Mouse (Mus musculus): Measurements from ENCODE around the gene Arl15.

Gene Arl15

DNA sequence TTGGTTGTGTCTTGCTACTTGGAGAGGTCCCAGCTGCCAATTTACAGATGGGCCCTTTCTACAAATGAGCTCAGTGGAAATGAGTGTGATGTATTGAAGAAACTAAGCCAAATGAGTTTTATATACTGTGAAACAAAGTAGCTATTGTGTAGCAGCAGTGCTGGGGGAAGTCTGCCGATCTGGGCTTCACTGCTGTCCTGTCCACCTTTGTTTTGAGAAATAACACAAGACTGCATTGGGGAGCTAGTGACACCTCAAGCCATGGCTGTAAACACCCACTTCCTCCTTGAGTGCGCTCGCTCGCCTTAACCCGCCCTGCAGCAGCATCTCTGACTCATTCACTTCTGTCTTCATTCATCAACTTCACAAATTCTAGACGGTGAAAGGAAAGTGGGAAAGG lies 189.3 kb downstream of the Arl15 start:
- DNase-seq (ENCODE audit: extremely low spot score, low spot score) = no peak

DNA sequence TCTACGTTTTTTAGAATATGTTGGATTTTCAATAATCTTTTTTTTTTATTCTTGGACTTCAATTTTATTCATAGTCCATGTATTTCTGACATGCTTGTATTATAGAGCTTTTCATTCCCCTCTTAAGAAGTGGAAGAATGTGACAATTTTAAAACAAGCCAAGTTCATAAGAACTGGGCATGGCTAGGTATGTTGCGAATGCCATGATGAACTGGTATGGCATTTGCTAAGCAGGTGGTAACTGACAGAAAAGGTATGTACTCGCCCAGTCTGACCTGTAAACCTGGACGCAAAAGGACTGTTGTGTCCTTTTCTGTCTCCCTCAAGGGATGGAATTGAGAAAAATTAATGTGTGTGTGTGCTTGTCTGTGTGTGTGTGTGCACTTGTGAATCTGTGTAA lies 190.2 kb downstream of the Arl15 start:
- no peak for DNase-seq (ENCODE audit: extremely low spot score, low spot score)

DNA sequence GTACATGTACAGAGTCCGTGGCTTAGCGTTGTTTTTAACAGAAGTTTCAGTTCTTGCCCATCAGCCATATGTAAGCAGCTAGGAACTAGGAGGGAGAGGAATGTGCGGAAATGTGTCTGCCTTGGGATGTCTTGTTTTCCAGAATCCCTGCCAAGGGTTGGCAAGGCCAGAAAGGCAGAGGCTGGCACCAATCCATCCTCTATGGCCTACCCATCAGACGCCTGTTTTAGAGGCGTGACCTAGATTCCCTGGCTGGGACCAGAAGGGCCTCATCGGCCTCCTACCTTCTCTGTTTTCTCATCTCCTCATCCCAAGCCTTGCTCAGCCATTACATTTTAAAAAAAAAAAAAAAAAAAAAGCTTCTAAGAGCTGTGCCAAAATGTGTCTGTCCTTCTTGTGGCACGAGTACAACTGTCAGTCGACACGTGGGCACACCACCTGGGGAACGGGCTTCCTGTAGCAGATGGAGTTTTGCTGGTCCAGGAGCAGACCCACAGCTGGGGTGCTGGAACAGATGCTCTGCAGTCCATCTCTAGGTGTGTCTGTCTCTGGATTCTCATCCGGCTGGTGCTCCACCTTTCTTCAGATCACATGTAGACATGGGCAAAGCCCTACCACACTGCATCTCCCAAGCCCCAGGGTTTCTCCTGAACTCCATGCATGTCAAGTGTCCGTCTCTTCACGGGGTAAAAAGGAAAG lies 192.7 kb downstream of the Arl15 start:
- no peak for DNase-seq (ENCODE audit: extremely low spot score, low spot score)

DNA sequence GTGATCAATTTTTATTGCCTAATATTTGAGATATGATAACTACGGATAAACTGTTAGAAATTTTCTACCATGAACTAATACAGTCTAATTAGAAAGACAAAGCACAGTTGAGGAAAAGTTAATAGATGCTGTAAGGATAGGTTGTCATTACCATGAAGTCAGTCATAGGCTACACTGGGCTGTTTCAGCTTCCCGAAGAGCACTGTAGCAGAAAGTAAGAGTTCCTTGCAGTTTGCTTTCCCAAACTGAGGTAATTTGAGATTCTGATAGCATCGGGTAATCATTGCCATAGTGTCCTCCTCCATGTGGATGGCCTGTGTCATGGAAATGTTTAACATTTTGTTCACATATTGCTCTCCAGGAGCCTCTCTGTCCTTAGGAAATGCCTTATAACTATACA lies 195.9 kb downstream of the Arl15 start:
- DNase-seq (ENCODE audit: extremely low spot score, low spot score) = no peak

DNA sequence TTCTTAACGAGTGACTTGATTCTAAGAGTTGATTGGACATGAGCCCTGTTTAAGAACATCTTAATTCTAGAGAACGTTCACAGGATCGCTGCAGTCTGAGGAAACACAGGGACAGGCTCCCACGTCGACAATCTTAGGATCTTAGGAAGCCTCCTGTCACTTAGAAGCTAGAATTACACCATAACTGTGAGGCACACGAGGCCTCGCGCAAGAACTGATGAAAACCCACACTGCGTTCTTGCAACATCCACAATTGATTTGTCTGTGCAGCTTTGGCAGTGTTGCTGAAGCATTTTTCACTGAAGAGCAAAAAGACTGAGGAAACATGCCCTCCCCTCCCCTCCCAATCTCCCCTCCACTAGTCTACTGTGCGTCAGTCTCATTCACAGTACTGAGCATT lies 196.4 kb downstream of the Arl15 start:
- no peak for DNase-seq (ENCODE audit: extremely low spot score, low spot score)

DNA sequence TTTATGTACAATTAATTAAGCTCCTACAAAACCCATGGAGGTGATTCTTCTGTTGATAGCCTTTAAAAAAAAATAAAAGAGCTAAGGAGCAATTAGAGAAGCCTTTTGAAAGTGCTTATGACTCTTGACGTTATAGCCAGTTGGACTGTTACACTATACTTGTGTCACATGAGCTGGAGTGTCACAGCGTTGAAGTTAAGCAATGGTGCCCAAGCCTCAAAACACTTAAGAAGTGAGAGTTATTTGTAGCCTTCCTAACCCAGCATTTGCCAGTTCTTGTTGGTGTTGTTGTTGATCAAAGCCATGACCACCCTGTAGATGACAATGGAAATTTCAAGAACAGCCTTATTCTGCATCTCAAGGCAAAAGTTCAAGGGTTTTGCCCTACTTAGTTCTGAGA lies 198.8 kb downstream of the Arl15 start:
- no peak for DNase-seq (ENCODE audit: extremely low spot score, low spot score)

DNA sequence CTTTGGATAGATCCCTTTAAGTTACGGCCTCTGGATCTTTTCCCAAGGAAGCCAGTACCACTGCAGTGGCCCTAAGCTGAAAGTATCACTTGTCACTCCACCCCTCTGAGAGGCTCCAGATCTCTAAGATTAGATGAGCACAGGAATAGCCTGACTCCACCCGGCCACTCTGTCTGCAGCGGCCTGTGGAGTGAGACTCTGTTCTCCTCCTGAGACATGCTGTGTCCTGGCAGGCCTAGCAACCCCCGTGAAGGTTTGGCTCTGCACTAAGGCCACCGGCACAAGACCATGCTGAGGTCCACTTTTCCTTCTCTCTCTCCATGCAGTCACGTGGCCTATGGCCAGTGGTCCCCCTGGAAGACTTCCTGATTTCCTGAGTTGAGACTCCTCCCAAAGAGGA lies 200.3 kb downstream of the Arl15 start:
- DNase-seq (ENCODE audit: extremely low spot score, low spot score) = no peak

DNA sequence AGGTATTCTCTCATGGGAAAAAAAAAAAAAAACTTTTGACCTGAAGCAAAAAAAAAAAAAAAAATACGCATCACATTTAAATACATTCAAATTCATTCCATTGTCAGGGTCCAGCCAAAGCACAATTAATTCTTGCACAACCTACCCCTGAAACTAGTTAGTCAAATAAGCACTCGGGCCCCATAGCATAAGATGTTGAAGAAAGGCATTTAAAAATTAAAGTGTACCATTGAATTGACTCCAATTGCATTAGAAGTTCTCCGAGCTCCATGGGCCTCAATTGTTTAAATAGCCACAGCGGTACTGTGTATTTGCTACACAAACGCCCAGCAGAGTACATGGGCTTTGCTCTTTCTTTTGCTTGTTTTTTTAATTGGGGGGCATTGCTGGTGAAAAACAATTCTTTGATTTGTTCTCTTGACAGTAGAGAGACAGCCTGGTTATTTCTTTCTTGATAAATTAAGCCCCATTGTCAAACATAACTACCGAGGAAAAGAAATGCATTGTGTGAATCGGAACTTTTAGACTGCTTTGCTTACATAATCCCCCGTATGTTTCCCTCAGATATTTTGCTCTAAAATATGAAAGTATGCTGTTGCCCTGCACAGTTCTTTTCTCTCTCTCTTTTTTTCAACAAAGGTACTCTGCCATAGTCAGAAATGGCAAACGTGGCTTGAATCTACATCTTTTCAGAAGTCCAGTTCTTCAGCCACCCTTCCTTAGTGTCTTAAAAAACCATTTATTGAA lies 201.4 kb downstream of the Arl15 start:
- DNase-seq (ENCODE audit: extremely low spot score, low spot score) = no peak

DNA sequence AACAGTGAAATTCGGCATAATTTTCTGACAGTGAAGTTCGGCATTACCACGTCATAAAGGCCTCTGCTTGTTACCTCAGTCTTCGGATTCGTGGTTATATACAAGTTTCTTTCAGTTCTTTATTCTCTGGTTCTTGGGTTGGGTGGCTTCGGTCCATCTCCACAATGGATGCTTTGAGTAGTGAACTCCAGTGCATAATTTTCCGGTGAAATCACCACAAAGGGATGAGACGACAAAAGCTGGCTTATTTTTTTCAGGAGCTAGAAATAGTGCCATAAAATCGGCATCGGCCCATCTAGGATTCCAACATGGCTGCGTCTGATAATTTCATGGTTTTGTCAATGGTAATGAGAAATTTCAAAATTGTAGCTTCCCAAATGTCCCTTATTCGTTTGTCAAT lies 204.5 kb downstream of the Arl15 start:
- DNase-seq (ENCODE audit: extremely low spot score, low spot score) = no peak

DNA sequence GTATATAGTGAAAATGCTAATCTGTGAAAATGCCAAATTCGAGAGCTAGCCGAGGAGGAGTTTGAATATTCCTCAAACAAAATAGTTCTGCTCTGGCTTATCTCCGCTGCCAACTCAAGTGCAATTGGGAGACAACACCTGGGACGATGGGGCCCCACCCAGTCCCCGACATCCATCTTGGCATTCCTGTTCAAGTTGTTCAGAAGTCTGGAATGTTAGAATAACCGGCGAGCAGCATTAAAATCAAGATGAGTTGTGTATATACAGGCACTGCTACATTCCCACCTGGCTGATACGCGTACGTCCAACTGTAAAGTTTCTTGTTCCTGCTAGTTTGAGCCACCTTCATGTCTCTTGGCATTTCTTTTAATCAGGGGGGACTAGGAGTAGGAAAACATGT lies 209.2 kb downstream of the Arl15 start:
- DNase-seq (ENCODE audit: extremely low spot score, low spot score) = no peak

DNA sequence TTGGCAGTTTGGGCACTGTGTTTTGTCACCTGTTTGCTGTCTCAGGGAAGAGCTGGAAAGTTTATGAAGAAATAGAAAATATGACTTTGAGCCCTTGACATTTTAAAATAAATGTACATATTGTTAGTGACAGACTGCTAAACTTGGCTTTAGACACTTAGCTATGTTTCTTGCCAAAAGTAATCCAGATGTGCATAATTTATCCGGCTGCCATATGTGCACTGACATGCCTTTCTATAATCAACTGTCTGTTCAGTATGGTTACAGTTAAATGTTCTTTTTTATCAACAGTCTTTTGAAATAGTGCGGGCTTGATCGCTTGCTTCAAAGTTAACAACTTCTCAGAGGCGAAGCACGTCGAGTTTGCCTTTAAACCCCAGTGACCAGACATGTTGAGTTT lies 209.9 kb downstream of the Arl15 start:
- DNase-seq (ENCODE audit: extremely low spot score, low spot score) = no peak

DNA sequence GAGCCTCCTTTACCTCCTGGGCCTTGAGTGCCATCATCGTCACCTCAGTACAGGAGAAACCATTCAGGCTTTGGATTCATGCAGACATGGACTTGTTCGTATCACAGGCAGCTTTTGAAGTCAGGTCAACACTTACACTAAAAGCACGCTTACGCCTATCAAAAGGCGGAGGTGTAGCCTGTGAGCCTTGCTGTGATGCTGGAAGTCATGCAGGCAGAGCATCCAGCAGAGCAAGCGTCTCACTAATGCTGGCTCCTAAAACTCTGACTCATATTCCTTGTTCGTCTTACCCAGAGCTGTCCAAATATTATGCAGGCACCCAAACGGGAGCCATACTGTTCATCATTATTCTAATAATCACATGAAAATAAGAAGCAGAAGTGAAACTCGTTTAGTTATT lies 215.5 kb downstream of the Arl15 start:
- DNase-seq (ENCODE audit: extremely low spot score, low spot score) = no peak

DNA sequence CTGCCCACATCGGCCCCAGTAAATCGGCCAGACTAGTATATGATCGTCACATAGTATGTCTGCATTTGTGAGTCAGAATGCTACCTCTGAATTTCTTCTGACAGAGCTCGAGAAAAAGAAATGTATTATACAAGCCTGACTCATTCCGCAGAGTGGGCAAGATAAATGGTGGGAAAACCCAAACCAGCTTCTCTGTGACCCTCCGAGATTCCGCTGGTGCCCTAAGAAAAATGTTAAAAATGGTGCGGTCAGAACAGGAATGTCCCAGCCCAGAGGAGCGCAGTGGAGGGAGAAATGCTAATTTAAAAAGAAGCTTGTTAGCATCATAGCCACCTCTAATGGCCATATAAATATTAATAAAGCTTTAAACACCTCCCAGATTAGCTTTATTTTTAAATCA lies 216.2 kb downstream of the Arl15 start:
- no peak for DNase-seq (ENCODE audit: extremely low spot score, low spot score)

DNA sequence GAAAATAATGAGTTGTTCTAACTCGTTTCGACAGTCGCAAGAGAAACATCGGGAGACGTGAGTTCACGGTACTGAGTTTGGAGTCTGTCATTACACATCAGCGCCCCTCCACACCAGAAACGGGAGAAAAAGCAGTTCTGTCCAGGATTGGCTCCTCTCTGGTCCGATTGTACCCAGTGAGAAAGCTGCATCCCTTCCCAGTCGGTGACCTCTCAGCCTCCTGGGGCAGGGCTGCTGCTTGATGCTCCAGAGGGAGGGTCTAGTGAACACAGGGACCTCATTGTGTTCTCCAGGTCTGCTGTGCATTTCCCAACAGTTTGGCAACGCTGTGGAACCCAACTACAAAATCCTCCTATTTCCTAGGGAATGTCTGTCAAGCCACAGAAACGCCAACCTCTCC lies 216.7 kb downstream of the Arl15 start:
- peak; percentile 24 for DNase-seq (ENCODE audit: extremely low spot score, low spot score)

DNA sequence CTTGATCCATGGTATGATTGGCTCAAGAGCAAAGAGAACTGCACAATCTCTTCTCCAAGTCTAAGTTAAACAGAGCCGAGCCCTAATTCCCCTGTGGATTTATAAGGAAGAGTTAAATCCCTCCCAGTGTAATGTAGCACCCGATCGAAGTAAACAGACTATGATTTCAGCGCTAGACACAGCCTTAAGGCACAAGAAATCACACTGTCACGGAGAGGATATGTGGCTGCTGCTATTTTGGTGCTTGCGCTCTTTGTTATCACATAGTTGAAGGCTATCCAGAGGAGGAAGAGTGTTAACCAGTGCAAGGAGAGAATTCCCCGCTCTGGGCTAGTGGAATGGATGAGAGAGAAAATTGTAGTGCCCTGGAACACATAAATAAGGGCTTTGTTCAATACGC lies 223.6 kb downstream of the Arl15 start:
- no peak for DNase-seq (ENCODE audit: extremely low spot score, low spot score)

DNA sequence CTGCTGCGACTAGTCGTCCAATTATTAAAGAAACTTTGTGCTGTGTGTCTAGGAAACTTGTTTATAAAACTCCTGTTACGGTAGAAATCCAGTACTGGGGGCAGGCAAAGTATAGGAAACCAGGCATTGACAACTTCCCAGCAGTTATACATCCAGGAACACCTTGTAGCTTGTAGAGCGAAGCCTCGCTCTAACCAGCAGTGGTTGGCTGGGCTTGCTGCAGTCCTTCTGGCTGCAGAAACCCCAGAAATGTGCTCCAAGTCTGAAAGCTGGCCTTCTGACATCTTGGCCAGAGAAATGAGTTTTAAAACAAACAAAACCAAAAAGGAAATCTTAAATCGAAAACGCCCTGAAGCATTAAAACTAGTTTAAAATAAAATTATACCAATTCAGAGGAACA lies 229.2 kb downstream of the Arl15 start:
- DNase-seq (ENCODE audit: extremely low spot score, low spot score) = no peak

DNA sequence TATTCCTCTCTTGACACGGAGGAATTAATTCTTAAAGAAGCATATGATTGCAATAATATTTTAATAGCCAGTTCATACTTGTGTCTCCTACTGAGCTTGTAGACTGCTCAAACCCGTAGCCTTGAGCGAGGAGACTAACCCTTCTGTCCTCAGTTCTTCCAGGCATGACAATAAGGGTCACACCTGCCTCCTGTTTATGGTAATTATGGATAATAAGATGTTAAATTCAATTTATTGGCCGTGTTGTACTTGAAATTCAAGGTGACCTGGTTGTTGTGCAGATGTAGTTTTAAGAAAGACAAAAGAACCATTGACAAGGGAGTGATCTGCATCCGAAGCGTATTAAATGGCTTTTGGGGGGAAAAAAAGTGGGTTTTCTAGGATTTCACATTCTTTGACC lies 232.0 kb downstream of the Arl15 start:
- no peak for DNase-seq (ENCODE audit: extremely low spot score, low spot score)

DNA sequence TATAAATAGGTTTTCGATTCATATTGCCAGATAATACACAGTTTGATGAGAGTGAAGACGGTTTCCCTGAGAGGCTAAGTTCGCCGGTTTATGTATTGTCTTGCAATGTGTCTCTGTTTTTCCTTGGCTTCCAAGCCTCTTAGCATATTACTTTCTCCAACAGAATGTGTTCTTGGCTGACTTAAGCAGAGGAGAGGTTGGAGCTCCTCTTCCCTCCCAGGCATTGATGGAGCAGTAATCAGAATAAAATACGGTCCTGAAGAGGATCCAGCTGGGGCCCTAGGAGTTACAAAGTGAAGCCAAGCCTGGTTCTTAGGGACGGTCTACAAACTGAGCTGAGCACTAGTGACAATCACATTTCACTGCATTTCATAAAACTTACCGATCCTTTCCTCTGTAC lies 232.4 kb downstream of the Arl15 start:
- no peak for DNase-seq (ENCODE audit: extremely low spot score, low spot score)

DNA sequence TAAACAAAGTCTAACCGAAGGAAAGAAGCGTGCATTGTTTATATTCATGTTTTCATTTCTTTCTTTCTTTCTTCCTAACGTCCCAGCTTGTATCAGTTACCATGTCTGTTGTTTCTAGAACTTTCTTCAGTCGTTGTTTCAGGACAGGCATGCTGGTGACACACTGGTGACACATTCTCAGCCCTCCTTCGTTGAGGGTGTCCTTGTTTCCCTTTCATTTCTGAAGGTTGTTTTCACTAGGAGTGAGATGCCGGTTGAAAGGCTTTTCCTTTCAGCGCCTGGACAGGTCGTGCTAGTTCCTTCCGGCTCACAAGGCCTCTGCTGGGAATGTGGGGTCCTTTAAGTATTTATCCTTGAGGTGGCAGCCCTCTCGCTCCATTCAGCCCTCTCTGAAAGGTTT lies 253.8 kb downstream of the Arl15 start:
- DNase-seq (ENCODE audit: extremely low spot score, low spot score) = no peak

DNA sequence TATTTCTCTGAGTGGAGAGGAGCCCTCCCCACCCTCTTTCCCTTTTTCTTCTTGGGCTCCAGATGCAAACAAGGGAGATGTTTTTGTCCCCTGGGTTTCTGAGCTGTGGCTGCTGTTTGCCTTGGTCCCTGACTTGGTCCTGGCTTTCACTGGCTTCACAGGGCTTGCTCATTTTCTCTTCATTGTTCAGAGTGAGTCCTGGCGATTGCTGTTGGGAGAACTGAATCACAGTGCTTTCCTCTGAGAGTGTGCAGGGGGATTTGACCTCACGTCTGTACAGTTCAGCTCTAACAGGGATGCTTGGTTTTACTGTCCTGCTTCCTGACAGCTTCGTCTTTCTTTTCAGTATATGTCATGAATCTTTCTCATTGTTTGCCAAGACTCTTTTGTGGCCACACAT lies 254.4 kb downstream of the Arl15 start:
- DNase-seq (ENCODE audit: extremely low spot score, low spot score) = no peak

DNA sequence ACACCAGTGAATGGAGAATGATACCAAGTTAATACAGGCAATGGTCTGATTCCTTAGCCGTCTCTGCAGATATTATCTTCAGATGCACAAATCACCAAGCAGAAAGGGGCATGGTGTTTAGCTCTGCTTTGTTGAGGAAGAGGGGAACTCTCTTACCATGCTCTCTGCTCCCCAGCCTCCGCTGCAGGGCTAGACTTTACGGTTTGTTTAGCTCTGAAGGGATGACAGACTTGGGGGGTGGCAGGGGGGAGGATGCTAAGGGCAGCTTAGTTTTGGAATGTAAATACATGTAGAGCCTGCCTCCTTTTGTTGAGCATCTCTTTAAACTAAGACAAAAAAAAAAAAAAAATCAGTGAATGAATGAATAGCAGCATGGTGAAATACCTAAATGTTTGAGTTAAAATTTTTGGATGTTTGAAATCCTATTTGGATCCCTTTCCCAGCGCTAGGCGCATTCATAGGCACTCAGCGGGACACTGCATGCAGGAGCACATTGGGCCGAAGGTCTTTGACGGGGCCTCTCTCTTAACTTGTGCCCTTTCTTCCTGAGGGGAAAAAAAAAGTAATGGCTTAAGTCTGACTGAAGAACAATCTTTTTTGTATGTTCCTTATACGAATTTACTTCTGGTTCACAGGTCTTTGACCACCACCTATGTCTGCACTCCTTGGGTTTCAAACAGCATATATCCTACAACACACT lies 257.0 kb downstream of the Arl15 start:
- no peak for DNase-seq (ENCODE audit: extremely low spot score, low spot score)

DNA sequence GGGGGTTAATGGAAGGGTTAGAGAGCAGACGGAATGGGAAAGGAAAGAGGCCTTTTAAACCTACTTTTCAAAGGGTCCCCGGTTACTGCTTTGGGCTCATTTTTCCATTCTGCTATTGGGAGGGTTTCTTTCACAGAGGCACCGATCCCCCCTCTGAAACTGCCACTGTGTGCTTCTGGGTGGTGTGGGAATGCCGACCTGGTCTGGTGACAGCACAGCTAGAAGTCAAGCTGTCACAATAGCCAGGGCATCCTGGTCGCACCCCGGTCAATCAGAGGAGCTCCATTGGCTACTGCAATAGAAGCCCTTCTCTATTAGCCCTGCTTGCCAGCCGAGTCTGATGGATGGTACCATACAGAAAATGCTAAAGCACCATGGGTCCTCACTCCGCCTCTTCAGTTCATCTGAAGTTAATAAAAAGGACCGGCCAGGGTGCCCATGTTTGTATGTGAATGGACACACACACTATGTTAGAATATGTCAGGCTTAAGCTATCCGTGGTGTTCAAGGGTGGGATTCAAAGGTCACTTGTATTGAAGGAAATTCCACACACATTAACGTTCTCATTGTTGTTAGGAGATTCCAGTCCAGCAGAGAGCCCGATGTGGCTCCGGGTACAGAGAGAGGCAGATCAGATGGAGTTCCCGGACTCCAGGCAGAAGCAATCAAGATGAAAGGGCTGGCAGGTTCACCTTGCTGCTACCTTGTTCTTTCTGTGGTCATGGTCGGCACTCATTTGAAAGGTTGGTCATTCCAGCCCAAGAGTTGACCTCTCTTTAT lies 258.3 kb downstream of the Arl15 start:
- DNase-seq (ENCODE audit: extremely low spot score, low spot score) = peak; percentile 44
